Mouse (Mus musculus) gastrocnemius, postnatal 14 days (tissue): ENCODE results near the gene Sigmar1. TPM values are rescaled to one million over a fixed set of nuclear protein-coding genes. Genes with fewer than 3 reads are reported as not detected.
A peak's percentile ranks its signal among the peaks of the same experiment; 100 is the strongest.

Experiments used
- DNase-seq: peaks from one replicate; pipeline ENCODE4 v3.0.0; 2021; ENCODE audit warnings: mixed read lengths
- intact Hi-C: fragments of 180-260 bp; cut with DNase I; formaldehyde crosslinking; loops from one replicate; pipeline ENCODE4 v1.15.1; 2025; ENCODE audit warnings: low total_unique reads
- total RNA-seq, 2 experiments: library from RNA; stranded (reverse); gene quantifications; 2 replicates each; pipeline ENCODE4 v1.2.3; 2021

The Sigmar1 gene
- total RNA-seq, 2 experiments from 2014 or later: 12.0 to 15.6 TPM

GRCm38 (mm10) chr4:41759206-41759605, 3.2 kb upstream of the Sigmar1 start:
- no peak for DNase-seq
- intact Hi-C loops: no loop called here

- no peak for DNase-seq
- intact Hi-C loops: no loop called here
Measured at GRCm38 (mm10) chr4:41758701-41759100, 2.7 kb upstream of the Sigmar1 start.

- DNase-seq: no peak
- intact Hi-C loops: no loop called here
Measured at GRCm38 (mm10) chr4:41758021-41758420, 2.1 kb upstream of the Sigmar1 start.

- no peak for DNase-seq
- intact Hi-C loops: no loop called here
Measured at GRCm38 (mm10) chr4:41757321-41757720, 1.4 kb upstream of the Sigmar1 start.

- intact Hi-C loops: no loop called here
- DNase-seq: no peak
Measured at GRCm38 (mm10) chr4:41756440-41756839, 483 bp upstream of the Sigmar1 start.

GRCm38 (mm10) chr4:41754797-41755337, 1.1 kb downstream of the Sigmar1 start, which contains the start of gene Galt:
TSS of gene Galt (plus strand) at chr4:41755228.
- intact Hi-C loops: no loop called here
- no peak for DNase-seq

- DNase-seq: no peak
- intact Hi-C loops: no loop called here
Measured at GRCm38 (mm10) chr4:41745021-41745420, 10.9 kb downstream of the Sigmar1 start.

GRCm38 (mm10) chr4:41744131-41744530, 11.8 kb downstream of the Sigmar1 start:
- intact Hi-C loops: no loop called here
- no peak for DNase-seq

GRCm38 (mm10) chr4:41741158-41741560, 14.8 kb downstream of the Sigmar1 start:
- peak; percentile 90 for DNase-seq
- intact Hi-C loops: no loop called here

- peak; percentile 64 for DNase-seq
- intact Hi-C loops: no loop called here
Measured at GRCm38 (mm10) chr4:41740380-41741157, 15.4 kb downstream of the Sigmar1 start.

- intact Hi-C loops: no loop called here
- DNase-seq: no peak
Measured at GRCm38 (mm10) chr4:41739260-41739659, 16.7 kb downstream of the Sigmar1 start.

GRCm38 (mm10) chr4:41738256-41738603, 17.7 kb downstream of the Sigmar1 start:
- intact Hi-C loops: no loop called here
- no peak for DNase-seq

- DNase-seq: peak; percentile 73
- intact Hi-C loops: loop anchor here (2.0 kb wide), 1 partner anchor 21 kb away; no protein-coding TSS in a partner anchor
Measured at GRCm38 (mm10) chr4:41737602-41738255, 18.2 kb downstream of the Sigmar1 start.

- intact Hi-C loops: no loop called here
- no peak for DNase-seq
Measured at GRCm38 (mm10) chr4:41731052-41731765, 24.7 kb downstream of the Sigmar1 start, which contains the start of gene Arid3c. TSS of gene Arid3c (minus strand) at chr4:41731142.

GRCm38 (mm10) chr4:41726826-41727621, 28.9 kb downstream of the Sigmar1 start:
- intact Hi-C loops: no loop called here
- no peak for DNase-seq

- DNase-seq: peak; percentile 83
- intact Hi-C loops: no loop called here
Measured at GRCm38 (mm10) chr4:41722918-41723351, 33.0 kb downstream of the Sigmar1 start, which contains the start of gene Dctn3. TSS of gene Dctn3 (minus strand) at chr4:41723170.

GRCm38 (mm10) chr4:41716834-41717233, 39.1 kb downstream of the Sigmar1 start:
- no peak for DNase-seq
- intact Hi-C loops: loop anchor here (2.0 kb wide), 1 partner anchor 20 kb away; no protein-coding TSS in a partner anchor

GRCm38 (mm10) chr4:41715596-41715995, 40.4 kb downstream of the Sigmar1 start:
- no peak for DNase-seq
- intact Hi-C loops: no loop called here

GRCm38 (mm10) chr4:41715082-41715481, 40.9 kb downstream of the Sigmar1 start:
- DNase-seq: no peak
- intact Hi-C loops: no loop called here
